Comparison of ENCODE assay signal across 10 mouse cellular contexts in the genomic region with DNA sequence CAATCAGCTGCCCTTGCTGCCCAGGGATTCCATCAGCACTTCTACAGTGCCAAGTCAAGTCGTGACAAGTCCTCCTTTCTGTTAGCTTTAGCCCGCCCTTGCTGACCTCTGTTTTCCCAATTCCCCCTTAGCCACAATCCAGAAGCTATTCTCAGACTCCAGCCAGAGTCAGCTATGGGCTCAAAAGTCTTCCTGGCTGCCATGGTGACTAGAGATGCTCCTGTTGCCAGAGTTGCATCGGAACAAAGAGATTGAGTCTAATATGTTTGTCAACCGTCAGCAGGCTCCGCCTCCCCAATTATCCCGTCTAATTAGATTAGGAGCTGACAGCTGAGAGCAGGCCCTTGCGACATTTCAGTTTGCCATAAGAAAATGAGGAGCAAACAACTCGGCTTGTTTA.
DNase-seq lines count a peak whose midpoint lies in the region; ATAC-seq lines count a peak whose summit lies in the region.
"Had no signal": no experiment of that assay in that cellular context is flagged by ENCODE, and none has a peak within 500 bp of the region (broad histone marks: within the 10 kb centered on the region; RNA-seq: fewer than 3 reads in every experiment).

No protein-coding gene starts in this region.

- H3K27ac ChIP-seq in embryonic facial prominence, embryonic 13.5 days, result no peak overlapping the region
- H3K27ac ChIP-seq in hindbrain, embryonic 14.5 days, result no peak overlapping the region
- no peak overlapping the region; the same call in 1 of the 2 replicates for H3K27ac ChIP-seq in neural tube, embryonic 14.5 days (ENCODE audit: low read depth, low read length)
- H3K27ac ChIP-seq: stomach, postnatal 0 days had no signal

- no peaks in the 10 kb centered on the region for H3K27me3 ChIP-seq in embryonic facial prominence, embryonic 13.5 days
- H3K27me3 ChIP-seq in hindbrain, embryonic 14.5 days (ENCODE audit: control insufficient read depth, insufficient read depth, low read length), result peaks cover 21% of the 10 kb centered on the region
- H3K27me3 ChIP-seq in neural tube, embryonic 14.5 days (ENCODE audit: control insufficient read depth, insufficient read depth, low read length), result peaks cover 3% of the 10 kb centered on the region; the same call in 1 of the 2 replicates

- DNase-seq in left cerebral cortex, postnatal 4 days, result peak; percentile 44
- no peak for DNase-seq in left cerebral cortex, postnatal 14 days (ENCODE audit: low spot score in 2 of 2)
- peak; percentile 63 for DNase-seq in hindbrain, embryonic 14.5 days (ENCODE audit: low spot score)
- DNase-seq in adrenal gland, adult 2 months, result no peak
- no peak for DNase-seq in left cerebral cortex, adult 9 months (ENCODE audit: low spot score in 2 of 2)
- no peak for DNase-seq in gastrocnemius, adult 8-10 months (ENCODE audit: low spot score in 2 of 2)

- 0 out of 2 replicates have a peak overlapping the region, but pooled peaks have one; percentile 11 for H3K4me2 ChIP-seq in embryonic facial prominence, embryonic 13.5 days
- H3K4me2 ChIP-seq in hindbrain, embryonic 14.5 days (replicated peaks), result no peak overlapping the region
- H3K4me2 ChIP-seq in neural tube, embryonic 14.5 days (ENCODE audit: low read depth, low read length), result no peak overlapping the region

- H3K9me3 ChIP-seq in embryonic facial prominence, embryonic 13.5 days, result no peaks in the 10 kb centered on the region
- H3K9me3 ChIP-seq in hindbrain, embryonic 14.5 days (ENCODE audit: control insufficient read depth, low read length), result no peaks in the 10 kb centered on the region
- no peaks in the 10 kb centered on the region; the same call in 1 of the 2 replicates for H3K9me3 ChIP-seq in neural tube, embryonic 14.5 days (ENCODE audit: control insufficient read depth, low read length)

- no peak overlapping the region for H3K4me3 ChIP-seq in embryonic facial prominence, embryonic 13.5 days
- H3K4me3 ChIP-seq in hindbrain, embryonic 14.5 days (replicated peaks; ENCODE audit: low read length), result no peak overlapping the region
- H3K4me3 ChIP-seq in neural tube, embryonic 14.5 days (ENCODE audit: low read depth, low read length), result no peak overlapping the region

- H3K36me3 ChIP-seq in embryonic facial prominence, embryonic 13.5 days, result no peaks in the 10 kb centered on the region
- no peaks in the 10 kb centered on the region for H3K36me3 ChIP-seq in hindbrain, embryonic 14.5 days (replicated peaks; ENCODE audit: control insufficient read depth, insufficient read depth)
- no peaks in the 10 kb centered on the region for H3K36me3 ChIP-seq in neural tube, embryonic 14.5 days (ENCODE audit: control insufficient read depth, insufficient read depth, low read length)

- intact Hi-C loops in left cerebral cortex, postnatal 4 days (cut with DNase I), result no loop called here
- intact Hi-C loops in left cerebral cortex, postnatal 14 days (cut with DNase I), result no loop called here

- ATAC-seq in embryonic facial prominence, embryonic 13.5 days (ENCODE audit: insufficient number of reproducible peaks, insufficient read depth, low FRiP score, low TSS enrichment, low read depth), result no peak
- ATAC-seq in hindbrain, embryonic 14.5 days (ENCODE audit: low FRiP score), result peak; percentile 62
- peak; percentile 65; the same call in 1 of the 2 replicates for ATAC-seq in neural tube, embryonic 14.5 days (ENCODE audit: low read depth)
- ATAC-seq: CD4-positive, CD25-positive, alpha-beta regulatory T cell, adult 4 months had no signal

- WGBS in embryonic facial prominence, embryonic 13.5 days, result 21% methylated on average over 8 of the region's 8 CpGs
- 17% methylated on average over 8 of the region's 8 CpGs for WGBS in hindbrain, embryonic 14.5 days
- WGBS in neural tube, embryonic 14.5 days, result 20% methylated on average over 8 of the region's 8 CpGs

- H3K9ac ChIP-seq in embryonic facial prominence, embryonic 13.5 days, result no peak overlapping the region
- H3K9ac ChIP-seq in hindbrain, embryonic 14.5 days, result no peak overlapping the region
- H3K9ac ChIP-seq in neural tube, embryonic 14.5 days (replicated peaks; ENCODE audit: low read depth, low read length), result no peak overlapping the region

- peaks cover 16% of the 10 kb centered on the region for H3K4me1 ChIP-seq in embryonic facial prominence, embryonic 13.5 days
- H3K4me1 ChIP-seq in hindbrain, embryonic 14.5 days (replicated peaks; ENCODE audit: control insufficient read depth, insufficient read depth, low read length), result 0 out of 2 replicates have a peak, but pooled peaks cover 12% of the 10 kb centered on the region
- H3K4me1 ChIP-seq in neural tube, embryonic 14.5 days (ENCODE audit: control insufficient read depth, insufficient read depth, low read length), result peaks cover 4% of the 10 kb centered on the region; the same call in 1 of the 2 replicates

Comparison
In these comparisons a context has a peak if more than half of its experiments do, and no peak if none do; other contexts are left out.
1. DNase-seq: peak in left cerebral cortex, postnatal 4 days (single experiment) and hindbrain, embryonic 14.5 days (single experiment); none in left cerebral cortex, postnatal 14 days (0 of 2), adrenal gland, adult 2 months (single experiment), left cerebral cortex, adult 9 months (0 of 2) and gastrocnemius, adult 8-10 months (0 of 2).